Mouse (Mus musculus) lung, postnatal 4 days (tissue): ENCODE measurements at regions not wholly inside any gene's neighbourhood (a gene's known extent, or its start where the extent isn't known, plus 50 kb on each side); places are given as distances from the start of the nearest gene placed in this dataset.

Source experiments
- DNase-seq, 2 experiments: peaks; one replicate each; pipeline ENCODE4 v3.0.0; 2021

GRCm38 (mm10) chr2:57424879-57425278 lies 187.4 kb downstream of the Gpd2 start:
- DNase-seq = no peak

GRCm38 (mm10) chr2:57425439-57425838 lies 188.0 kb downstream of the Gpd2 start:
- no peak for DNase-seq

- no peak for DNase-seq
Observed at GRCm38 (mm10) chr2:57450996-57451770, 213.7 kb downstream of the Gpd2 start.

GRCm38 (mm10) chr2:57453896-57454679 lies 216.7 kb downstream of the Gpd2 start:
- DNase-seq = no peak

GRCm38 (mm10) chr2:57459901-57460300 lies 222.5 kb downstream of the Gpd2 start:
- no peak for DNase-seq

- no peak for DNase-seq
Observed at GRCm38 (mm10) chr2:57473873-57474272, 236.4 kb downstream of the Gpd2 start.

- DNase-seq = no peak
Observed at GRCm38 (mm10) chr2:57492116-57492515, 254.7 kb downstream of the Gpd2 start.

- no peak for DNase-seq
Observed at GRCm38 (mm10) chr2:57492914-57493621, 255.6 kb downstream of the Gpd2 start.

- no peak for DNase-seq
Observed at GRCm38 (mm10) chr2:57496315-57496954, 259.0 kb downstream of the Gpd2 start.

GRCm38 (mm10) chr2:57497933-57498332 lies 260.5 kb downstream of the Gpd2 start:
- no peak for DNase-seq

- no peak for DNase-seq
Observed at GRCm38 (mm10) chr2:57504678-57505077, 267.2 kb downstream of the Gpd2 start.

- no peak for DNase-seq
Observed at GRCm38 (mm10) chr2:57522465-57522864, 285.0 kb downstream of the Gpd2 start.

GRCm38 (mm10) chr2:57522983-57523382 lies 285.5 kb downstream of the Gpd2 start:
- no peak for DNase-seq

- DNase-seq = no peak
Observed at GRCm38 (mm10) chr2:57527966-57528365, 290.5 kb downstream of the Gpd2 start.

- no peak for DNase-seq
Observed at GRCm38 (mm10) chr2:57539842-57540241, 302.4 kb downstream of the Gpd2 start.

- no peak for DNase-seq
Observed at GRCm38 (mm10) chr2:57565258-57565657, 327.8 kb downstream of the Gpd2 start.

GRCm38 (mm10) chr2:57566103-57566502 lies 328.7 kb downstream of the Gpd2 start:
- no peak for DNase-seq

- no peak for DNase-seq
Observed at GRCm38 (mm10) chr2:57567183-57567582, 329.7 kb downstream of the Gpd2 start.

- no peak for DNase-seq
Observed at GRCm38 (mm10) chr2:57587065-57587464, 349.6 kb downstream of the Gpd2 start.

- DNase-seq = no peak
Observed at GRCm38 (mm10) chr2:57593558-57593957, 356.1 kb downstream of the Gpd2 start.

GRCm38 (mm10) chr2:57597694-57598358 lies 360.4 kb downstream of the Gpd2 start:
- DNase-seq = no peak

GRCm38 (mm10) chr2:57611599-57611998 lies 374.2 kb downstream of the Gpd2 start:
- no peak for DNase-seq
